Mouse (Mus musculus): ENCODE measurements around the gene Prl7a2. TPM values are rescaled to one million over a fixed set of nuclear protein-coding genes. Genes with fewer than 3 reads are reported as not detected.

Prl7a2 gene
- total RNA-seq (2021), result not detected
- long read RNA-seq, experiment 1, result 0 reads
- long read RNA-seq, experiment 2, result 0 reads

DNA sequence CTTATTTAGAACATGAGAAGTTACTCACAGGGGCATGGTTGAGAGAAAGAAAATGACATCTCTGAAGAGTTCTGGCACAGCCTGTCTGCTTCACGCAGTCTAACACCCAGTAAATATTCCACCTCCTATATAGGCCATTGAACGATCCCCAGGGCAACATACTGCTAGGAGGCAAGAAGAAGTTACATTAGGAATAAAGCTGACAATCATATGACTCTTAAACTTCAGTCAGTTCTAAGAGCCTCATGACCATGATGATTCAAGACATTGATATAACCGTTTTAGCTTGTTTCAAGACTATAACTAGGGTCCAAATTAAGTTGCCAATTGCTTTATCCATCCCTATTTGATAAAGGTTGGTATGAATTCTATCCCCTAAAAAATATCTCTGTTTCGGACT, at the start of gene Prl7a2:
Gene Prl7a2 (minus strand): TSS at position 101 of the 400 bp plus-strand sequence.
- DNase-seq (ENCODE audit: low spot score in 2 of 2), result no peak

DNA sequence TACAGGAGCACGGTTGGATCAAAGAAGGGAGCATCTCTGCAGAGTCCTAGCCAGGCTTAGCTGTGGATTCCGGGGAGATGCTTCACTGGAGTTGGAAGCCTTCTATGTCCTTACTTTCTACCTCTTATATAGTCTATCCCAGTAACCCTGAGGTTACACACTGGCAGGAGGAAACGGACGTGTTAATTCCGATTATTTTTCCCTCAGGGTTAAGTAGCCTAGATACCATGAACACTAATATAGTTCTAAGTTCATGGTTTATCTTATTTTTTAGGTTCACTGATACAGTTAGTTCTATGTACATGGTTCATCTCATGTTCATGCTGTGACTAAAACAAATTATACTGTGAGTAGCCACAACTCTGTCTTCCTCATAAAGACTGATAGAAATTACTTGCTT, 48.8 kb upstream of the Prl7a2 start, which contains the start of gene Prl7d1:
Gene Prl7d1 (minus strand): TSS at position 101 of the 400 bp plus-strand sequence.
- DNase-seq (ENCODE audit: low spot score in 2 of 2), result no peak

DNA sequence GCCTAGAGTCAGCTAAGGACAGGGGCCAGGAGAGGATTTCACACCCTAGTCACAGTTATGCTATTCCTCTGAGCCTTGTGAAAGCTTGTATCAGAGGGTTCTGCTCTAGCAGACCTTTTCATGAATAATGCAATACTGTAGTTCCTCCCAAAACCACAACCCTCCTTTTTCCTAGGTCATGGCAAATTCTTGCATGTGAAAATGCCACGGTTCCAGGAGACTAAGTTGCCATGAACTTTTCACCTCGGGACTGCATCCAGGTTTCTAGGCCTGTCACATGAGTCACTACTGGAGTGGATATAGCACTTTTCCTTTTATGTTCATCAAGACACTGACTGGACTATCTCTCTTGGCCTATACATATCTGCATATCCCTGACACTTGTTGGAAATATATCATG, 38.7 kb upstream of the Prl7a2 start:
- DNase-seq (ENCODE audit: low spot score in 2 of 2), result no peak

DNA sequence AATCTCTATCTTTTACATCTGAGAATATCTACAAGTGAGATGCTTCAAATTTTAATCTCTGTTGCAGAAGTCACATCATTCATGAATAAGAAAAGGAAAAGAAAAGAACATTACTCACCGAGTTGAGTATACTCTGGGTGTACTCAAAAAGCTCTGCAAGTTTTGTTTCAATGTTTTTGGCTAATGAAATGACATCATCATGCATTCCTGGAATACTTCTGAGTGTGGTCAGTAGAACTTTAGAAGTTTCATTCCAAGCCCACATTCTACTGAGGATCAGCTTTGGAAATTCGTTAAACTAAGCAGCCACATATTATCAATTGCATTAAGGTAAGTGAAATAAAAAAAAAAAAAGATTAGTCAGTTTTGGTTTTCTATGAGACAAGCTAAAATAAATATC, 7.1 kb downstream of the Prl7a2 start:
- DNase-seq (ENCODE audit: low spot score in 2 of 2), result no peak

DNA sequence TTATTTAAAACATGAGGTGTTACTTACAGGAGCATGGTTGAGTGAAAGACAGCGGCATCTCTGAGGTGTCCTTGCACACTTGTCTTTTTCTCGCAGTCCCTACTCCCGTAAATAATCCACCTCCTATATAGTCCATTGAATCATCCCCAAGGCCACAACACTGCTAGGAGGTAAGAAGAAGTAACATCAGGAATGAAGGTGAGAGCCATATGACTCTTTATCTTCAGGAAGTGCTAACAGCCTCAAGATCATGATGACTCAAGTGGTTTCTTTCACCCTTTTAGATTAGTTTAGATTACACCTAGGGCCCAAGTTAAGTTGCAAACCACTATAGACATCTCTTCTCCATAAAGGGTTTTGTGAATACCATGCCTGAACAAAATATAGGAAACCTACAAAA, 25.4 kb downstream of the Prl7a2 start, which contains the start of gene Prl7a1:
Gene Prl7a1 (minus strand): TSS at position 101 of the 400 bp plus-strand sequence.
- no peak for DNase-seq (ENCODE audit: low spot score in 2 of 2)

DNA sequence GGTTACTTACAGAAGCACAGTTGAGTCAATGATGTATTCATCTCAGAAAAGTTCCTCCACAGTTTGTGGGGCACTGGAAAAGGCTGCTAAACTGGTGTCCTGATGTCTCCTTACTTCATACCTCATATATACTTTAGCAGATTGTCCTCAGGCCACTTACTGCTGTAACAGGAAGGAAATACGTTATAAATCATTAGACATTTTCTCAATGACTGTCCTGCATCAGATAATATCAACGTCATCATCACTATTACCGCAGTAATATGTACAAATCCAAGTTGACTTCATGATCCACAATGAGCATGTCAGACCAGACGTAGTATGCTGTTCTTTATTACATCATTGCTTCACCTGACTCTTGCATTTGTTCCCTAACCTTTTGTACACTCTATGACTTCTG, 57.4 kb downstream of the Prl7a2 start, which contains the start of gene Prl7b1:
Gene Prl7b1 (minus strand): TSS at position 101 of the 400 bp plus-strand sequence.
- DNase-seq (ENCODE audit: low spot score in 2 of 2), result no peak

Other genes with a start within 250 kb of the Prl7a2 start
- gene Prl8a6, start 229.3 kb downstream of the Prl7a2 start, total RNA-seq (2021), result not detected
- not detected for gene Prl8a8, start 154.8 kb downstream of the Prl7a2 start, total RNA-seq (2021)
- not detected for gene Prl8a9, start 103.4 kb downstream of the Prl7a2 start, total RNA-seq (2021)
- not detected for gene Prl8a1, start 85.9 kb downstream of the Prl7a2 start, total RNA-seq (2021)
- gene Prl7b1, start 57.5 kb downstream of the Prl7a2 start, total RNA-seq (2021), result not detected
- gene Prl7a1, start 25.5 kb downstream of the Prl7a2 start, total RNA-seq (2021), result not detected
- not detected for gene Prl7d1, start 48.7 kb upstream of the Prl7a2 start, total RNA-seq (2021)
- not detected for gene Prl7c1, start 112.8 kb upstream of the Prl7a2 start, total RNA-seq (2021)
- gene Prl2a1, start 133.6 kb upstream of the Prl7a2 start, total RNA-seq (2021), result not detected
- gene Prl2c1, start 181.3 kb upstream of the Prl7a2 start, total RNA-seq (2021), result not detected

Data from layer of hippocampus, postnatal 14 days (tissue).